Mouse (Mus musculus): ENCODE measurements at regions not wholly inside any gene's neighbourhood (a gene's known extent, or its start where the extent isn't known, plus 50 kb on each side); places are given as distances from the start of the nearest gene placed in this dataset.

GRCm38 (mm10) chr16:7768433-7768832, 656.5 kb downstream of the Tmem114 start:
- H3K9ac ChIP-seq (replicated peaks; ENCODE audit: low read length): no peak overlapping the region
- H3K9me3 ChIP-seq (ENCODE audit: low read length): no peaks in the 10 kb centered on the region
- no peak for ATAC-seq
- H3K4me3 ChIP-seq (ENCODE audit: low read length): no peak overlapping the region
- TF ChIP-seq CTCF (IDR thresholded peaks at IDR 0.05; ENCODE audit: low read depth): no peak
- DNase-seq (ENCODE audit: low spot score): no peak
- H3K27ac ChIP-seq: no peak overlapping the region
- no peaks in the 10 kb centered on the region for H3K4me1 ChIP-seq (ENCODE audit: insufficient read depth, low read length)
- H3K4me2 ChIP-seq (ENCODE audit: low read depth, low read length): no peak overlapping the region
- H3K27me3 ChIP-seq (ENCODE audit: insufficient read depth, low read length): no peaks in the 10 kb centered on the region
- H3K36me3 ChIP-seq (ENCODE audit: insufficient read depth, low read length): no peaks in the 10 kb centered on the region
- WGBS: 48% methylated on average over 1 of the region's 1 CpGs

GRCm38 (mm10) chr16:7767691-7768090, 657.2 kb downstream of the Tmem114 start:
- no peak for ATAC-seq
- 86% methylated on average over 4 of the region's 4 CpGs for WGBS
- Histone ChIP-seq H3K27ac (no peak overlapping the region), H3K36me3 (ENCODE audit: insufficient read depth, low read length) (no peaks in the 10 kb centered on the region), H3K9me3 (ENCODE audit: low read length) (no peaks in the 10 kb centered on the region), H3K4me2 (ENCODE audit: low read depth, low read length) (no peak overlapping the region), H3K4me3 (ENCODE audit: low read length) (no peak overlapping the region), H3K27me3 (ENCODE audit: insufficient read depth, low read length) (no peaks in the 10 kb centered on the region), H3K4me1 (ENCODE audit: insufficient read depth, low read length) (no peaks in the 10 kb centered on the region), H3K9ac (replicated peaks; ENCODE audit: low read length) (no peak overlapping the region)
- no peak for TF ChIP-seq CTCF (IDR thresholded peaks at IDR 0.05; ENCODE audit: low read depth)
- no peak for DNase-seq (ENCODE audit: low spot score)

- H3K36me3 ChIP-seq (ENCODE audit: insufficient read depth, low read length): no peaks in the 10 kb centered on the region
- H3K4me1 ChIP-seq (ENCODE audit: insufficient read depth, low read length): no peaks in the 10 kb centered on the region
- DNase-seq (ENCODE audit: low spot score) (peak; percentile 25), ATAC-seq (no peak)
- H3K4me2 ChIP-seq (ENCODE audit: low read depth, low read length): no peak overlapping the region
- no peak overlapping the region for H3K27ac ChIP-seq
- no peaks in the 10 kb centered on the region for H3K27me3 ChIP-seq (ENCODE audit: insufficient read depth, low read length)
- no peak overlapping the region for H3K9ac ChIP-seq (replicated peaks; ENCODE audit: low read length)
- H3K4me3 ChIP-seq (ENCODE audit: low read length): no peak overlapping the region
- TF ChIP-seq CTCF (IDR thresholded peaks at IDR 0.05; ENCODE audit: low read depth): no peak
- no peaks in the 10 kb centered on the region for H3K9me3 ChIP-seq (ENCODE audit: low read length)
- 12% methylated on average over 6 of the region's 6 CpGs for WGBS
Measured at GRCm38 (mm10) chr16:7764383-7764782, 660.6 kb downstream of the Tmem114 start.

- WGBS: 79% methylated on average over 2 of the region's 2 CpGs
- Histone ChIP-seq H3K9ac (replicated peaks; ENCODE audit: low read length) (no peak overlapping the region), H3K4me2 (ENCODE audit: low read depth, low read length) (no peak overlapping the region), H3K36me3 (ENCODE audit: insufficient read depth, low read length) (no peaks in the 10 kb centered on the region), H3K4me3 (ENCODE audit: low read length) (no peak overlapping the region), H3K4me1 (ENCODE audit: insufficient read depth, low read length) (no peaks in the 10 kb centered on the region), H3K9me3 (ENCODE audit: low read length) (no peaks in the 10 kb centered on the region), H3K27ac (no peak overlapping the region), H3K27me3 (ENCODE audit: insufficient read depth, low read length) (no peaks in the 10 kb centered on the region)
- no peak for TF ChIP-seq CTCF (IDR thresholded peaks at IDR 0.05; ENCODE audit: low read depth)
- ATAC-seq (no peak), DNase-seq (ENCODE audit: low spot score) (no peak)
Measured at GRCm38 (mm10) chr16:7728186-7728585, 696.8 kb downstream of the Tmem114 start.

- Histone ChIP-seq H3K27ac (no peak overlapping the region), H3K36me3 (ENCODE audit: insufficient read depth, low read length) (no peaks in the 10 kb centered on the region), H3K4me2 (ENCODE audit: low read depth, low read length) (no peak overlapping the region), H3K9ac (replicated peaks; ENCODE audit: low read length) (no peak overlapping the region), H3K4me1 (ENCODE audit: insufficient read depth, low read length) (no peaks in the 10 kb centered on the region), H3K27me3 (ENCODE audit: insufficient read depth, low read length) (no peaks in the 10 kb centered on the region), H3K4me3 (ENCODE audit: low read length) (no peak overlapping the region), H3K9me3 (ENCODE audit: low read length) (no peaks in the 10 kb centered on the region)
- WGBS: 95% methylated on average over 1 of the region's 1 CpGs
- ATAC-seq (no peak), DNase-seq (ENCODE audit: low spot score) (no peak)
- TF ChIP-seq CTCF (IDR thresholded peaks at IDR 0.05; ENCODE audit: low read depth): no peak
Measured at GRCm38 (mm10) chr16:7725225-7725624, 699.7 kb downstream of the Tmem114 start.

GRCm38 (mm10) chr16:7701471-7701870, 723.5 kb downstream of the Tmem114 start:
- H3K9ac ChIP-seq (replicated peaks; ENCODE audit: low read length): no peak overlapping the region
- ATAC-seq (no peak), DNase-seq (ENCODE audit: low spot score) (no peak)
- H3K9me3 ChIP-seq (ENCODE audit: low read length): no peaks in the 10 kb centered on the region
- no peak overlapping the region for H3K27ac ChIP-seq
- 44% methylated on average over 4 of the region's 4 CpGs for WGBS
- H3K36me3 ChIP-seq (ENCODE audit: insufficient read depth, low read length): no peaks in the 10 kb centered on the region
- no peaks in the 10 kb centered on the region for H3K27me3 ChIP-seq (ENCODE audit: insufficient read depth, low read length)
- no peak for TF ChIP-seq CTCF (IDR thresholded peaks at IDR 0.05; ENCODE audit: low read depth)
- no peak overlapping the region for H3K4me3 ChIP-seq (ENCODE audit: low read length)
- H3K4me1 ChIP-seq (ENCODE audit: insufficient read depth, low read length): no peaks in the 10 kb centered on the region
- H3K4me2 ChIP-seq (ENCODE audit: low read depth, low read length): no peak overlapping the region

GRCm38 (mm10) chr16:7685484-7685883, 739.5 kb downstream of the Tmem114 start:
- Histone ChIP-seq H3K4me2 (ENCODE audit: low read depth, low read length) (no peak overlapping the region), H3K9me3 (ENCODE audit: low read length) (no peaks in the 10 kb centered on the region), H3K36me3 (ENCODE audit: insufficient read depth, low read length) (no peaks in the 10 kb centered on the region), H3K9ac (replicated peaks; ENCODE audit: low read length) (no peak overlapping the region), H3K4me1 (ENCODE audit: insufficient read depth, low read length) (no peaks in the 10 kb centered on the region), H3K4me3 (ENCODE audit: low read length) (no peak overlapping the region), H3K27ac (no peak overlapping the region), H3K27me3 (ENCODE audit: insufficient read depth, low read length) (no peaks in the 10 kb centered on the region)
- peak; percentile 21; the same call in 1 of the 2 replicates for TF ChIP-seq CTCF (IDR thresholded peaks at IDR 0.05; ENCODE audit: low read depth)
- ATAC-seq: no peak
- DNase-seq (ENCODE audit: low spot score): peak; percentile 24
